Mouse (Mus musculus): ENCODE data around the gene Rgs6.

DNA sequence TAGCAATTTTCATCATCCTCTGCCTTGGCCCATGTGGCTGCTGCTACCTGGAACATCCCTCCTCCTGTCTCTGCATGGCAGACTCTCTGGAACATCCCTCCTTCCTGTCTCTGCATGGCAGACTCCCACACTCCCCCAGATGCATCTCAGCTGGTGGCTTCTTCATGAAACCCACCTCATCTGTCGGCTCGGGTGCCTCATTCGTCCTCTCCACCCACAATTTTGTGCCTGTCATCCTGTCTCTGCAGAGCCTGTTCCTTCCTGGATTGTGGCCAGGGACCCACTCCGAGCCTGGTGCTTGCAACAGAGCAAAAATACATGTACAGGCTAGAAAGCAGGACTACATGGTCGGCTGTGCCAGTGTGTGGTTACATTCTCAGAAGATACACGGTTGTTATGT, 168.7 kb downstream of the Rgs6 start:
- TF ChIP-seq CTCF (IDR thresholded peaks at IDR 0.05; ENCODE audit: insufficient read depth, low read length) (no peak), POLR2A (IDR thresholded peaks at IDR 0.05; ENCODE audit: borderline replicate concordance, extremely low read depth, low read depth, low read length) (no peak)
